Mouse (Mus musculus) heart, postnatal 0 days (tissue): ENCODE data around the gene Cyct.

ENCODE experiments used
- CTCF ChIP-seq: IDR thresholded peaks from 2 replicates; pipeline ENCODE4 v1.5.1; 2016; ENCODE audit warnings: antibody characterized with exemption, control low read depth, low read depth
- EP300 ChIP-seq: IDR thresholded peaks from 2 replicates; pipeline ENCODE4 v1.6.1; 2016; ENCODE audit warnings: antibody characterized with exemption, low read depth

GRCm38 (mm10) chr2:76338215-76339156 lies 21.8 kb downstream of the Cyct start, which contains the start of gene Pde11a:
- TF ChIP-seq CTCF: no peak
- TF ChIP-seq EP300: no peak
